Mouse (Mus musculus) spleen, adult 12 weeks (tissue): Measurements from ENCODE around the gene Olfr1477.
"Not testable (repeated sequence)": the region's sequence is repeated elsewhere in the genome, so short reads cannot be mapped to it uniquely, and the experiment has no call there.

Experiments
- DNase-seq: peaks from one replicate; pipeline ENCODE4 v3.0.0; 2022; ENCODE audit warnings: low spot score

Gene Olfr1477

DNA sequence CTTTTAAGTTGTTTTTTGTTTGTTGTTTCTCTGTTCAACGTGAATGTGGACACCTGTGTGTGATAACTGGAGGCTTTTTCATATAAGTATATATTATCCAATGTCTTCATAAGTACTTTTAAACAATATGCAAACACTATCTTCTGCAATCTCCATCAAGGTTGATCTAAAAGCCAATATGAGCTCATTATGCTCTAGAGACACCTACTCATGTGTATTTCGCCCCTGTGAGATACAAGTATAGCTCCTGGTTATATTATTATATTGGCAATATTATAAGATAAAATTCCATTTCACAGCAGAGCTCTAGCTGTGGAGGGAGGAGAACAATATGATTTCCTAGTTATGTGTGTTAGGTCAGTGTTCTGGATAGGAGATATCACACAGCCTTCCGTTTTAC lies at the start of gene Olfr1477:
Olfr1477 (plus strand) TSS at position 301 of the 400 bp plus-strand sequence.
- DNase-seq = no peak

DNA sequence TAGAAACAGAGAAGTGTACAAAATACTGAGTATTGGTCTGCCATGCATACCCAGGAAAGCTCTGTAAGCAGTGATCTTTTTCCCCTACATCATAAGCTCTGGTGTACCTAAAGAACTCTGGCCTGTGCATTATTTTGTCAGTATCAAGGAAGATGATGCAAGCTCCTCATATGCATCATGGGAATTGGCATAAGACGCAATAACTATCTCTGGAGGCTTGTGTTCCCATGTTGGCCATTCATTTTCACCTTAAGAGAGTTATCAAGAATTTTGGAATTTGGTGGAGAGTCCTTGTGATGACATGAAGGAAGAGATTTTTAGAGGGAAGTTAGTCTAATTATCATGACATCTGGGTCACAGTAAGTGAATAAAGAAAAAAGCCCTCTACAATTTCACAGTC lies 44.4 kb upstream of the Olfr1477 start, which contains the start of gene Olfr1472:
Olfr1472 (minus strand) TSS at position 101 of the 400 bp plus-strand sequence.
- DNase-seq = no peak

DNA sequence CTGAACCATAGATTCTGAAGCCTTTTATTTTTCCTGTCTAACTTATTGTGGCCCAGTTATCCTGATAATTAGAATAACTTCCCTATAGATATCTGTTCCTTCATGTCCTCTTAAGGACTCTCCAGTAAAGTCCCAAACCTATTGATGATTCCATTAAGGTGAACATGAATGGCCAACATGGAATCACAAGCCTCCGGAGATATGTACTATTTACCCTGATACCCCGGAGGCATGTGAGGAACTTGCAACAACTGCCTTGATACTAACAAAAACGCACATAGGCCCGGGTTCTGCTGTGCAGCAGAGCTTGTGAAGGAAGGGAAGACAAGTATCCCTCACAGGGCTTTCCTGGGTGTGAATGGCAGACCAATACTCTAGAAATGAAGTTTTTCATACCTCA lies 31.1 kb upstream of the Olfr1477 start, which contains the start of gene Olfr1474:
Olfr1474 (plus strand) TSS at position 301 of the 400 bp plus-strand sequence.
- DNase-seq = not testable (repeated sequence)

DNA sequence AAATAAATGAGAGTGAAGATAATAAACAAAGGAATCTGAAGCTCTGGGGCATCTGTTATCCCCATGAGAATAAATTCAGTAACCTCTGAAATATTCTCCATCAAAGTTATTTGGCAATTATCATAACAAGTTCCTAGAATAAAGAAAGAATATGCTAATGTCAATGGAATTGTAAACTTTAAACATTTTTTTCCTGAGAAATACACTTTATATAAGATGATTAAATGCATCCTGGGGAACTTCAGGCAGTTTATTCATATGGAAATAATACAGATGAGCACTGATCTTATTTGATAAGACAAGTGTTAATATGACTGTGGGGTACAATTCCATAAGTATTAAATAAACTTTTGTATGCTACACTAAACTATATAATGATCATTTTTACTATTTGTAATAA lies 20.2 kb upstream of the Olfr1477 start, which contains the start of gene Olfr1475:
Olfr1475 (minus strand) TSS at position 101 of the 400 bp plus-strand sequence.
- DNase-seq = no peak

DNA sequence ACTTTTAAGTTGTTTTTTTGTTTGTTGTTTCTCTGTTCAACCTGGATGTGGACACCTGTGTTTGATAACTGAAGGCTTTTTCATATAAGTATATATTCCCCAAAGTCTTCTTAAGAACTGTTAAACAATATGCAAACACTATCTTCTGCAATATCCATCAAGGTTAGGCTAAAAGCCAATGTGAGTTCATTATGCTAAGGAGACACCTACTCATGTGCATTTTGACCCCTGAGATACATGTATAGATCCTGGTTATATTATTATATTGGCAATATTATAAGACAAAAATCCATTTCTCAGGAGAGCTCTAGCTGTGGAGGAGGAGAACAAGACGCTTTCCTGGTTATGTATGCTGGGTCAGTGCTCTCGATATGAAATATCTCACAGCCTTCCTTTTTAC lies 27.3 kb downstream of the Olfr1477 start, which contains the start of gene Olfr1480:
Olfr1480 (plus strand) TSS at position 301 of the 400 bp plus-strand sequence.
- no peak for DNase-seq
